Mouse (Mus musculus) heart, embryonic 16.5 days (tissue): ENCODE data around the gene Teddm2. TPM values are rescaled to one million over a fixed set of nuclear protein-coding genes. Genes with fewer than 3 reads are reported as not detected.
"Not testable (repeated sequence)": the region's sequence is repeated elsewhere in the genome, so short reads cannot be mapped to it uniquely, and the experiment has no call there.

Experiments
- ATAC-seq: fragments of 200-750 bp; cut with Nextera tagmentation; replicated peaks from 2 replicates; pipeline ENCODE4 v1.8.0; 2017; ENCODE audit warnings: moderate number of reproducible peaks; ENCODE audit not compliant: insufficient read depth, low FRiP score; ENCODE audit errors: extremely low read depth
- H3K27ac ChIP-seq: fragments of 300-500 bp; sonication (generic); 2 replicates; pipeline ENCODE4 v1.5.1; 2014; ENCODE audit warnings: mild to moderate bottlenecking, low read length, control low read depth, moderate library complexity
- H3K27me3 ChIP-seq: fragments of 300-500 bp; sonication (generic); 2 replicates; pipeline ENCODE4 v1.6.1; 2014; ENCODE audit warnings: low read length, mixed read lengths; ENCODE audit not compliant: control insufficient read depth, insufficient read depth
- H3K36me3 ChIP-seq: fragments of 300-500 bp; sonication (generic); 2 replicates; pipeline ENCODE4 v1.6.1; 2014; ENCODE audit not compliant: control insufficient read depth, insufficient read depth
- H3K4me1 ChIP-seq: fragments of 300-500 bp; sonication (generic); 2 replicates; pipeline ENCODE4 v1.6.1; 2014; ENCODE audit warnings: low read length, mixed read lengths; ENCODE audit not compliant: control insufficient read depth, insufficient read depth
- H3K4me2 ChIP-seq: fragments of 300-500 bp; sonication (generic); 2 replicates; pipeline ENCODE4 v1.6.1; 2014; ENCODE audit warnings: low read depth, mild to moderate bottlenecking, control low read depth, low read length
- H3K4me3 ChIP-seq: fragments of 300-500 bp; sonication (generic); 2 replicates; pipeline ENCODE4 v1.5.1; 2014; ENCODE audit warnings: mild to moderate bottlenecking, control low read depth, low read length
- H3K9ac ChIP-seq: fragments of 300-500 bp; sonication (generic); 2 replicates; pipeline ENCODE4 v1.6.1; 2014; ENCODE audit warnings: low read length, control low read depth
- H3K9me3 ChIP-seq: fragments of 300-500 bp; sonication (generic); replicated peaks from 2 replicates; pipeline ENCODE4 v1.6.1; 2016; ENCODE audit warnings: low read length; ENCODE audit not compliant: control insufficient read depth
- WGBS: fragments of 180-500 bp; shearing (Covaris S2); extraction: QIAGEN DNeasy Blood & Tissue Kit; methylation state at CpG from one replicate; pipeline ENCODE4 v1.1.7; 2014; 5-methylcytosine and 5-hydroxymethylcytosine counted together
- polyA plus RNA-seq: library from polyadenylated mRNA; unstranded; fragments of >200 nt; fragmentation: Nextera tagmentation; extraction: Ambion mirVana; gene quantifications from 2 replicates; pipeline ENCODE4 v1.2.1, GENCODE M21; 2015

Teddm2 gene
- polyA plus RNA-seq, 1 experiment from 2014 or later = 0.33 TPM

- H3K27ac ChIP-seq = no peak within 1 kb of the TSS
- no peak within 1 kb of the TSS for H3K9ac ChIP-seq
- no peaks in the 10 kb centered on the region for H3K4me1 ChIP-seq
- no peaks in the 10 kb centered on the region for H3K36me3 ChIP-seq
- 73% methylated on average over 6 of the region's 6 CpGs for WGBS
- ATAC-seq = no peak
- no peak within 1 kb of the TSS for H3K4me3 ChIP-seq
- H3K27me3 ChIP-seq = no peaks in the 10 kb centered on the region
- H3K9me3 ChIP-seq = no peaks in the 10 kb centered on the region
- no peak within 1 kb of the TSS for H3K4me2 ChIP-seq
These were observed 26.0 kb downstream of the Teddm2 start, which contains the start of gene Teddm1b for GRCm38 (mm10) chr1:153874045-153874444. Gene Teddm1b (plus strand): TSS chr1:153874345.

GRCm38 (mm10) chr1:153855946-153856345 lies 44.1 kb downstream of the Teddm2 start:
- Histone ChIP-seq H3K9ac (no peak overlapping the region), H3K4me1 (no peaks in the 10 kb centered on the region), H3K27me3 (no peaks in the 10 kb centered on the region), H3K27ac (no peak overlapping the region), H3K4me2 (no peak overlapping the region), H3K4me3 (no peak overlapping the region), H3K9me3 (no peaks in the 10 kb centered on the region), H3K36me3 (no peaks in the 10 kb centered on the region)
- no peak for ATAC-seq
- WGBS = 67% methylated on average over 8 of the region's 8 CpGs

- H3K36me3 ChIP-seq, H3K9me3 ChIP-seq, H3K4me2 ChIP-seq, H3K9ac ChIP-seq, H3K27ac ChIP-seq, H3K27me3 ChIP-seq, H3K4me1 ChIP-seq, ATAC-seq, H3K4me3 ChIP-seq: not testable (repeated sequence)
- 65% methylated on average over 7 of the region's 7 CpGs for WGBS
These were observed 47.3 kb downstream of the Teddm2 start for GRCm38 (mm10) chr1:153852696-153853095.

GRCm38 (mm10) chr1:153846867-153847266 lies 53.2 kb downstream of the Teddm2 start:
- ATAC-seq = no peak
- peak overlapping the region; percentile 19; the same call in 1 of the 2 replicates for H3K4me2 ChIP-seq
- H3K9ac ChIP-seq = 0 out of 2 replicates have a peak overlapping the region, but pooled peaks have one; percentile 42
- no peaks in the 10 kb centered on the region for H3K9me3 ChIP-seq
- H3K4me3 ChIP-seq = no peak overlapping the region
- WGBS = 19% methylated on average over 6 of the region's 6 CpGs
- no peak overlapping the region for H3K27ac ChIP-seq
- H3K27me3 ChIP-seq = no peaks in the 10 kb centered on the region
- no peaks in the 10 kb centered on the region for H3K36me3 ChIP-seq
- H3K4me1 ChIP-seq = no peaks in the 10 kb centered on the region

GRCm38 (mm10) chr1:153846420-153846819 lies 53.6 kb downstream of the Teddm2 start:
- 82% methylated on average over 7 of the region's 7 CpGs for WGBS
- H3K4me3 ChIP-seq = no peak overlapping the region
- no peak overlapping the region for H3K27ac ChIP-seq
- no peak for ATAC-seq
- H3K27me3 ChIP-seq = no peaks in the 10 kb centered on the region
- no peaks in the 10 kb centered on the region for H3K9me3 ChIP-seq
- no peaks in the 10 kb centered on the region for H3K4me1 ChIP-seq
- H3K36me3 ChIP-seq = no peaks in the 10 kb centered on the region
- no peak overlapping the region for H3K4me2 ChIP-seq
- H3K9ac ChIP-seq = no peak overlapping the region

- Histone ChIP-seq H3K9me3 (no peaks in the 10 kb centered on the region), H3K4me1 (no peaks in the 10 kb centered on the region), H3K4me2 (no peak within 1 kb of the TSS), H3K9ac (no peak within 1 kb of the TSS), H3K4me3 (no peak within 1 kb of the TSS), H3K27ac (no peak within 1 kb of the TSS), H3K27me3 (no peaks in the 10 kb centered on the region), H3K36me3 (no peaks in the 10 kb centered on the region)
- no peak for ATAC-seq
- 95% methylated on average over 8 of the region's 8 CpGs for WGBS
These were observed 56.0 kb downstream of the Teddm2 start, which contains the start of gene Rgsl1 for GRCm38 (mm10) chr1:153844042-153844441. Gene Rgsl1 (minus strand): TSS chr1:153844142.

GRCm38 (mm10) chr1:153842121-153842740 lies 57.8 kb downstream of the Teddm2 start:
- Histone ChIP-seq H3K4me2 (no peak overlapping the region), H3K27me3 (no peaks in the 10 kb centered on the region), H3K4me1 (no peaks in the 10 kb centered on the region), H3K36me3 (no peaks in the 10 kb centered on the region), H3K9ac (no peak overlapping the region), H3K9me3 (no peaks in the 10 kb centered on the region), H3K27ac (no peak overlapping the region), H3K4me3 (no peak overlapping the region)
- 80% methylated on average over 11 of the region's 11 CpGs for WGBS
- no peak for ATAC-seq

GRCm38 (mm10) chr1:153836036-153836435 lies 64.0 kb downstream of the Teddm2 start:
- WGBS = 49% methylated on average over 4 of the region's 4 CpGs
- H3K4me1 ChIP-seq = no peaks in the 10 kb centered on the region

GRCm38 (mm10) chr1:153830746-153831145 lies 69.3 kb downstream of the Teddm2 start:
- Histone ChIP-seq H3K9ac (no peak overlapping the region), H3K9me3 (no peaks in the 10 kb centered on the region), H3K4me3 (no peak overlapping the region), H3K27ac (no peak overlapping the region), H3K4me1 (no peaks in the 10 kb centered on the region), H3K36me3 (no peaks in the 10 kb centered on the region), H3K4me2 (no peak overlapping the region), H3K27me3 (no peaks in the 10 kb centered on the region)
- 65% methylated on average over 4 of the region's 4 CpGs for WGBS
- no peak for ATAC-seq

More at GRCm38 (mm10) chr1:153836036-153836435, 64.0 kb downstream of the Teddm2 start:
- ATAC-seq = no peak
- Histone ChIP-seq H3K4me2 (no peak overlapping the region), H3K9me3 (no peaks in the 10 kb centered on the region), H3K9ac (no peak overlapping the region), H3K27ac (no peak overlapping the region), H3K36me3 (no peaks in the 10 kb centered on the region), H3K27me3 (no peaks in the 10 kb centered on the region), H3K4me3 (no peak overlapping the region)
